Mouse (Mus musculus): ENCODE results near the gene Tor4a. TPM values are rescaled to one million over a fixed set of nuclear protein-coding genes. Genes with fewer than 3 reads are reported as not detected.

Gene Tor4a
- 23.5 and 25.6 TPM in 2 replicates for polyA plus RNA-seq (2015; fragmentation: Nextera tagmentation; extraction: Ambion mirVana)

DNA sequence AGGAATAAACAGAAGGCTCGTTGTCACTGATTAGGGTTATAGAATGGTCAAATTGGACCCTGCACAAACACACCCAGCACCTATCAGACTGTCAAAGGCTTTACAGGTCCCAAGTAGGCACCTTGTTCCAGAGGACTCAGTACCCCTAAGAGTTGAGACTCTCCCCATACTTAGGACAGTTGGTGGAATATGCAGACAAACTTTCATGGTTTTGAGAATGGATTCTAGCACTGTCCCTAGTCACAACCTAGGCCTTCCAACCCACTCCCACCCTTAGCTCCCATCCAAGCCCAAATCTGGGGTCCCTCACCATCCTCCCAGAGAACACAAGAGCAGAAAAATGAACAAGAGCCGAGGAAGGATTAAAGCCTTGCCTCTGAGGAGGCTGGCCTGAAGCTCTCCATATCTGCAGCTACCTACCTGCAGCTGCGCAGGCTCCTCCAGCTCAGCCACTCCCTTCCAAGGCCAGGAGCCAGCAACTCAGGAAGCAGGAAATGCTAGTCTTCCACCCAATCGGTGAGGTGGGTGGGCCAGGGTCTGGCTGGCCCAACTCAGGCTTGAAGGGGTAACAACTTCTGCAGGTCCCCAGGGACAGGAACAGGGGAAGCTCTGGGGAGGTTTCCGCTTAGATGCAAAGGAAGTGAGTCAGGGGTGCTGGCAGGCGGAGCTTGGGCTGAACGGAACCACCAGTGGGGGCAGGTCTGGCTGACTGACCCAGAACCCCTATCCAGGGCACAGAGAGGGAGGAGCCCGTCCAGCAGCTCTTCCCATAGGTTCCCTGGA lies at the start of gene Tor4a:
TSS of gene Tor4a (minus strand) at position 715 of the 783 bp plus-strand sequence.
- DNase-seq (ENCODE audit: low spot score), result peak; percentile 89

DNA sequence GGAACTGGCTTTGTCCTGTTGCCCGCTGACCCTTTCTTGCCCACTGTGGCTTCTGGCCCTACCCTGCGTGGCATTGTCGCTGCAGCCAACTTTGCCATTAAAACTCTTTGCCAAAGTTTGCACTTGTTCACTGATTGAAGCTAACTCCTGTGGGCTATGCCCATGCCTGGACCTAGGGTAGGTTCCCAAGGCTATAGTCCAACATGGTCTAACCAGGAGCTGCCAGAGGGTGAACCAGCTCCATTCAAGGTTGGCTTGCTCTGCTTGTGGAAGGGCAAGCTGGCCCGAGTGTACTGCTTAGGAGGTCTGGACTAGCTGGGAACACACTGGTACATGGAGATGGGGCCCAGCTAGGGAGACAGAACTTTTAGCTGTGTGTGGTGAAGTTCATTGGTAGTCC lies 47.5 kb upstream of the Tor4a start:
- no peak for DNase-seq (ENCODE audit: low spot score)

DNA sequence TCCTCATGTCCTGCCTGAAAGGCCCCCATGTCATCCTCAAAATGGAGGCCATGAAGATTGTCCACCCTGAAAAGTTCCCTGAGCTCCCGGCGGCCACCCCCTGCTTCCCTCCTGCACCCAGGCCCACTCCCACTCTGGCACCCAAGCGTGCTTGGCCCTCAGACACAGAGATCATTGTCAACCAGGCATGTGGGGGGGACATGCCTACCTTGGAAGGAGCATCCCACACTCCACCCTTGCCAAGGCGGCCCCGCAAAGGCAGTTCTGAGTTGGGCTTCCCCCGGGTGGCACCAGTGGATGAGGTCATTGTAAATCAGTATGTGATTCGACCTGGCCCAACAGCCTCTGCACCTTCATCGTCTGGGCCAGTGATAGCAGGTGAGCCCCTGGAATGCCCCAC lies 46.7 kb upstream of the Tor4a start:
- DNase-seq (ENCODE audit: low spot score), result no peak

DNA sequence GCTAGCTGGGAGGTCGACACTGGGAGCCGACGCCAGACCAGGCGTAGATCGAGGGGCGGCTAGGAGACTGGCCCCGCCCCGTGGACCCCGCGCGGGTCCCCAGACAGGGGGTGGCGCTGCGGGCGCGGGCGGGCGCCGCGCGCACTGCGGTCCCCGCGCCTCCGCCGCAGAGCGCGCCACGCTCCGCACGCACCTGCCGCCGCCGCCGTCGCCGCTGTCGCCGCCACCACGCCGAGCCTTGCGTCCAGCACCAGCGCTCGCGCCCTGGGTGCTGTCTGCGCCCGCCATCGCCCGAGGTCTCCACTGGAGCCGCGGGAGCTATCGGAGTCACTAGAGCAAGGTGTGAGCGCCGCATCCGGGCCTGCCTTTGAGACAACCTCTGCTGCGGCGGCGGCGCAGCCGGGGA lies 45.4 kb upstream of the Tor4a start, which contains the start of the genes Rnf208 and Cysrt1:
TSS of gene Rnf208 (plus strand) at position 155 of the 406 bp plus-strand sequence.
TSS of gene Cysrt1 (minus strand) at position 352 of the 406 bp plus-strand sequence.
- DNase-seq (ENCODE audit: low spot score), result peak; percentile 31

DNA sequence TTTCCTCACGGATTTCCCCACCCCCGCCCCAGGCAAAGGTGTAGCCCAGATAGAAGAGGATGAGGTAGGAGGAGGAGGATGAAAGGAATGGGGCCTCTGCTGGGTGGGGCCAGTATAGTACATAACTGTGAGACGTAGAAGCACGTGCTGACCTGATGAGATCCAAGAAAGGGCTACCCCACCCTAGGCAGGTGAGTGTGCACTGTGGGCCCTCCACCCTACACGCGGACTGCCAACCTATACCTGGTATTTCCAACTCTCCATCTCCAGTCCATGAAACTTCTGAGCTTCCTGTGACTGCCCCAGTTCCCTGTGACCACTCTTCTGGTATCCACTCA lies 44.7 kb upstream of the Tor4a start:
- no peak for DNase-seq (ENCODE audit: low spot score)

DNA sequence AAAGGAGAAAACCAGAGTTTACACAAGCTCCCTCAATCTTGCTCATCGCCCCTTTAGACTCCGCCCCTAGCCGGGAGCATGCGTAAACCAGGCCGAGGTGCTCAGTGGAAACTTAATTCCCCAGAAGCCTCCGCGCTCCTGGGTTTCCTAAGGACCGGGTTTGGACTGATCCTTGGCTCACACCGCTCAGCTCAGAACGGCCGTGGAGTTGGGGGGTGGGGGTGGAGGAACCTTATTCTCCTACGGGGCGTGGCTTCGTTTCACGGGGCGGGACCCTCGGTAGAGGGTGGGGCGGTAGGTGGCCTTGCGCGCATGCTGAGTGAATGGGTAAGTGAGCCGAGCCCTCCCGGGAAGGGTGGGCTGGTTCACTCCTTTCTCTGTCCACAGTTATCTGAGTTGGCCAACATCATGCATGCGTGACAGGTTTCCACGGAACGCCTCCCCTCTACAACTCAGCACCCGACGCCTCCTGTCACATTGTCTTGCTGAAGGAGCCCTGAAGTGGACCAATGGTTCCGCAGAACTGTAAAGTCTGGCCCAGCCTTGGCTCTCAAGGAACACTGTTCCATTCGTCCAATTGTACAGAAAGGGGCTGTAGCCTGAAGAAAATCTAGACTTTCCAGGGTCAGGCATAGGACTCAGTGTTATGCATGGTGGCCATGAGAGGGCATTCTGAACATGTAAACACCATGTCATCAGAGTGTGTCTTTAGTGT lies 44.2 kb upstream of the Tor4a start:
- DNase-seq (ENCODE audit: low spot score), result peak; percentile 53

DNA sequence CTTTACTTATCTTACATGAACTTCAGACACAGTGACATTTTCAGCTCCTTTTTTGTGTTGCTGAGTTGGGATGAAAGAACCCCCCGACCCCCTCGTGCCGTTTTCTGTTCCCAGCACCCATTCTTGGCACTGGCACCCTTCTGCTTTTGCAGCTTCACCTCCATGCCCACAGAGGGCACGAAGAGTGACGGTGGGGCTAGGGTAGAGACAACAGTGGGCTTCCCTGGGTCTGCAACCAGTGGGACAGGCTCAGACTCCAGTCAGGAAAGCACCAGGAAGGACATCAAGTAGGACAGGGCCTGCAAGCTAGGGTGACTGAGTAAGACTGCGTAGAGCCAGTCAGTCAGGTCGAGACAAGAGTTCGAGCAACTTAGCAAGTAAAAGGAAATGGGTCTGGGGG lies 43.6 kb upstream of the Tor4a start:
- DNase-seq (ENCODE audit: low spot score), result no peak

DNA sequence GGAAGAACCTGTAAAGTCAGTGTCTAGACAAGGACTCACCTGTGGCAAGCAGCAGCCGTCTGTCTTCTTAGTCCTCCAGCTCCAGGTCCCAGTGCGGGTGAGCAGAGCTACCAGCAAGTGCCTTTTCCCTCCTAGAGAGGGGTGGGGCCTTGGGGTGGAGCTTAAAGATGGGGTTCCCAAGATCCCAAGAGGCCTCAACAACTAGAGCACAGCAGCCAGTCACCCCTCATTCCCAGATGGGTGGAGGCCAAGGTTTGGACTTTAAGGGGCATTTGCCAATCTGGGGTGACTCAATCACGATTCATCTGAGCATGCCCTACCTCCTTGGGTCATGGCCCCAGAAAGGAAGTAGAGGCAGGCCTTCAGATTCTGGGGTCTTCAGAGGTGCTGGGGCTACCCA lies 43.1 kb upstream of the Tor4a start:
- no peak for DNase-seq (ENCODE audit: low spot score)

DNA sequence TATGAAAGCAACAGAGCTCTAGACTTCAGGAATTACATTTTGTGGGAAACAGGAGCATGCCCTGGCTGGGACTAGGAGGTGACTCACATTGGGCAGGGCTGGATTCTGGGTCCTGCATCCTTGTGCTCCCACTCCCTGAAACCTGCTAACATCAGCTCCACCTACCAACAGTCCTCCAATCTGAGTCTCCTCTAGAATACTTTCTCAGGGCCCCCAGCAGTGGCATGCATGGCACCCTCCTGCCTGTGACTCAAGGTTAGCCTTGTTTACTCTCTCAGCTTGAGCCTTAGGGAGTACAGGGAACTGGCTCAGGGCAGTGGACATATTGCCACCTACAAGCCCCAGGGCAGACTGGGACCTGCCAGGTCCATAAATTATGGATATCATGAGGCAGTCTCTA lies 41.4 kb upstream of the Tor4a start:
- DNase-seq (ENCODE audit: low spot score), result no peak

DNA sequence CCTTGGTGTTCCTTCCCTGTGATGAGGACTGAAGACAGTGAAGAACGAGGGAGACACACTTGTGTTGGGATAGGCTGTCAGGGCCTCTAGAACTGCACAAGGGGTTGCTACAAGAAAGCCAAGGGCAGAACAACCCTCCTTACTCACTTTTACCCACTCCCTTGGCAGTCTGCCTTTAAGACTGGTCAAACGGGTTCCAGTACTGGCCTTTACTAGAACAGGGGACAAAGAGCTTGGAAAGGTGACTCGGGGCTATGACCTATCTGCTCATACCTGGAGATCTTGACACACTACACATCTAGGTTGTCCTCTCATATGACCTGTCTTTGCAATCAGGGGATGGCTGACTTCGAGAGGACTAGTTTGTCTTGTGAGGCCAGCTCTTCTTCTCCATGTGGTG lies 40.8 kb upstream of the Tor4a start:
- DNase-seq (ENCODE audit: low spot score), result no peak

DNA sequence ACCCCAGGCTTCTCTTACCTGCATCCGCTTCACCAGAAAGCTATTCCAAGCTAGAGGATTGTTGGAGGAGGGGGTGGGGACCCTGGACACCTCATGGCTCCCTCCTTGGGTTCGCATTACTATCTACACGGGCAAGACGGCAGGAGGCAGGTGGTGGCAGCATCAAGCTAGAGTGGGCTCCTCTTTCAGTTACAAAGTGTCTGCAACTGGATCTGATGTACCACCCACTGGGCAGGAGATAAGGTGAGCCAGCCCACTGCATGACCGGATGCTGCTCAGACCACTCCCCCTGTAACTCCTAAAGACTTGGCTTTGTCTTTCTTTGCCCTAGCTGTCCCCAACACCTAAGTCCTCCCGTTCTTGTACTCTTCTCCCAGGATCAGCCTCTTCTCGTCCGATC lies 39.9 kb upstream of the Tor4a start, which contains the start of gene Rnf224:
TSS of gene Rnf224 (minus strand) at position 174 of the 400 bp plus-strand sequence.
- DNase-seq (ENCODE audit: low spot score), result no peak

DNA sequence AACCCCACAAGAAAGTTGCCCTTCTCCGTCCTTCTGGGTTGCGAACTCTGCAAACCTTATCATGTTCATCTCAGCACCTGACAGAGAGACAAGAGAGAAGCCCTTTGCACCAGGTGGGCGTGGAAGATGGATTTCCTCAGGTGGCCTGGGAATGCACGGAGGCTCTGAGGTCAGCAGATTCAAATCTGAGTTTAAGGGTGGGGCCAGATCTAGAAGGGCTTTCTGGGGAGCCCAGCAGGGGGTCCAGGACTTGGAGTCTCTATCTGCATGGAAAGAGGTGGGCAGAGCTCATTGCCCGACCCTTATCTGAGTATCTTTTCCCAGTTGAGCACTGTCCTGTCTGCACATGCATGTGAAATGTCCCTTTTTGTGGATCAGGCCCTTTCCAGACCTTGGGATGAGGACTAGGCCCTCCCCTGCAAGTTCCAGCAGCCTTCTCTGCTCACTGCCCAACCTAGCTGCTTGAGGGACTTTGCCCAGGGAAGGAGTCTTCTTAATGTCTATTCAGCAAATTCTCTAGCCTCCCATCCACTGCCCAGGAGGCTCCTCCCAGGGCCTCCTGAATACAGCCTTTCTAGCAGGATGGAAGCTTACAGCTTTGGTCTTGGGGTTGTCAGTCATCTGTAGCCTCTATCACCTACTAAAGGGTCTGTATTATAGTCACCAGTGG lies 38.0 kb upstream of the Tor4a start:
- DNase-seq (ENCODE audit: low spot score), result no peak

DNA sequence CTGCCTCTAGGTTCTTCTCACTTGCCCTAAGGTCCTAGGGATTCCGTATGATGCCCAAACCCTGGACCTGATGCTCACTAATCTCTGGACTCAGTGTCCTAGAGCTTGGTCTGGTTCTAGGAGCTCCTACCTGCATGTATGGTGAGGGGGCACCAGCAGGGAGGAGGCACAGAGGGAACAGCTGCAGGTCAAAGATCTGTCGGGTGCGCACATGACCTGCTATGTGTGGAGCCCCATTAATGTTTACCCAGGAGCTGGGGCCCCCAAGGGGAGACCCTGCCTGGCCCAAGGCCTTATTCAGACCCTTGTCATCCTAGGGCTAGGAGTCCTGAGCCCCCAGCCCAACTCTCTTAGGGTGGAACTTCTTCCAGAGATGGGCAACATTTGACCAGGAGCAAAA lies 37.4 kb upstream of the Tor4a start, which contains the start of gene Slc34a3:
TSS of gene Slc34a3 (minus strand) at position 315 of the 400 bp plus-strand sequence.
- DNase-seq (ENCODE audit: low spot score), result no peak

DNA sequence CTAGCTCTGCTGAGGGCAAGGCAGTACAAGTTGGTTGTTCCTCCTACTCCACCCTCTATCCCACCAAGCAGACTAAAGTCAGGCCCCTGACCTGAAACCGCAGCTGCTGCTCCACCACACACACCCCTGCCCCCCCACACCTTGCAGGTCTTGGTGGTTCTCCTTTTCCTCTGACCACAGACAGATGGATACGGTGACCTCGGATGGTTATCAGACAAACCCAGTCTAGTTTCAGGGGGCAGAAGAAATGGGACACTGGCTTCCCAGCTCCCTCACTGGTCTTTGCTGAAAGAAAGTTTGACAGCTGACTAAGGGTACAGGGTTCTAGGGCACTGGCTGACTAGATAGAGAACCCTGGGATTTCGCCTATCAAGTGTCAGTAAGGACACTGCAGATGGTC lies 36.7 kb upstream of the Tor4a start:
- DNase-seq (ENCODE audit: low spot score), result no peak

DNA sequence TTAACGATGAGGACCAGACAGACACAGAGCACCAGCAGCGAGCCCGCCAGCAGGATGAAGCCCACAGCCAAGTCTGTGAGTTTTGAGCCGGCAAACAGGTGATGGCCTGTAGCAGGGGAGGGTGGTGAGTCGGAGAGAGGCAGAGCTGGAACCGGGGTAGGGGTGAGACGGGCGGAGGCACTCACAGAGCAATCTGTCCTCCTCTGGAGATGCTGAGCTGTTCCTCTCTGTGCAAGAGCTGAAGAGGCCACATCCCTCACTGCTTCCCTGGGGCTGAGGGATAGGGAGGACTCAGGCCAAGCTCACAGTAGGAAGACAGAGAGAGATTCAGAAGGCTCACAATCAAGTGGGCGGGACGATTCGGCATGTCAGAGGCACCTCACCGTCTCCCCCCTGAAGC lies 34.4 kb upstream of the Tor4a start:
- no peak for DNase-seq (ENCODE audit: low spot score)

DNA sequence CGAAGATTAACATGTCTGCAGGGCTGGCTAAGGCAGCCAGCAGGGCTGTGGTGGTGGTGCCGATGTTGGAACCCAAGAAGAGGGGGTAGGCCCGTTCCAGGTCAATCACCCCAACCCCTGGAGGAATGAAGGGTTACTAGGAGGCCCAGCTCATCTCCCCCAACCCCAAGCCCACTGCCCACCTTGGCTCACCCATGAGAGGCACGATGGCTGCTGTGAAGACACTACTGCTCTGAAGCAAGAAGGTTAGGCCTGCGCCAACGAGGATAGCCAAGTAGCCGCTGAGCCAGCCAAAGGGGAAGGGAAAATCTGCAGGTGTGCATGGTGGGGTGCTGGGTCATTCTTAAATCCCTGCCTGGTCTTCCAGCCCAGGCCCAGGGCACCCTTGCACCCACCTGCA lies 33.9 kb upstream of the Tor4a start:
- DNase-seq (ENCODE audit: low spot score), result no peak

DNA sequence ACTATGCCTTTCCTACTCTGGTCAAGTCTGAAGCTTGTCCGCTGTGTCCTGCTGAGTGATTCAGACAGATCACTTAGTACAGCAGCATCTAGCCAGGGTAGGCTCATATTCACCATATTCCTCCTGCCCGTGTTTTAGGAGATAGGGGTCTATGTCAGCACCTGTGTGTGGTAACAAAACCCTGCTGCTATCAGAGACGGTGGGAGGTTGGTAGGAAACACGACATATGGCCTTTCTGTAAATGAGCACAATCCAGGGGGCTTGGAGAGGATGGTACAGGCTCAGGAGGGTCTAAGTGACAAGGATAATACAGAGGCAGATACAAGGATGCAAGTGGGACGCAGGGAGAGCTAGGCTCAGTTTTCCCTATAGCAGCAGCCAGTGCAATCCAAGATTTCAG lies 32.9 kb upstream of the Tor4a start:
- no peak for DNase-seq (ENCODE audit: low spot score)

DNA sequence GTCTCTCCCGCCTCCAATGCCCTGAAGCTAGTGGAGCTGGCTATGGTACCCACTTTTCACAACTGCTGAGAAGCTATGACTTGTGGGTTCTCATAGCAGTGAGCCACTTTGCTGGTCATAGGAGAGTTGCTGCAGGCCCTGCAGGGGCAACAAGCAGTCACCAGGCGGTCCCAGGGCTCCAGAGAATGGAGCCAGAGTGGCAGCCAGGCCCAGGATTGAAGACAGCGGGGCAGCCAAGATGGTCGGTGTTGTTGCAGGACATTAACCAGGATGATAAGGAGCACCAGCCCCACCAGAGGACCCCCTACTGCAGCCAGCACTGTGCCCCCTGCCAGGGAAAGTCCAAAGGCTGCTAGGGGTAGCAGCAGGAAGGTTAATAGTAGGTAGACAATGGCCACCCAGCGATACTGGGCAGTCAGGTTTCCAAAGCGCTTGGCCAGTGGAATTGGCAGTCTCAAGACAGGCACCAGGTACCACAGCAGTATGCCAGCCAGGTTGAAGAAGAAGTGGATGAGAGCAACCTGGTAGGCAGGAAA lies 32.4 kb upstream of the Tor4a start:
- no peak for DNase-seq (ENCODE audit: low spot score)

DNA sequence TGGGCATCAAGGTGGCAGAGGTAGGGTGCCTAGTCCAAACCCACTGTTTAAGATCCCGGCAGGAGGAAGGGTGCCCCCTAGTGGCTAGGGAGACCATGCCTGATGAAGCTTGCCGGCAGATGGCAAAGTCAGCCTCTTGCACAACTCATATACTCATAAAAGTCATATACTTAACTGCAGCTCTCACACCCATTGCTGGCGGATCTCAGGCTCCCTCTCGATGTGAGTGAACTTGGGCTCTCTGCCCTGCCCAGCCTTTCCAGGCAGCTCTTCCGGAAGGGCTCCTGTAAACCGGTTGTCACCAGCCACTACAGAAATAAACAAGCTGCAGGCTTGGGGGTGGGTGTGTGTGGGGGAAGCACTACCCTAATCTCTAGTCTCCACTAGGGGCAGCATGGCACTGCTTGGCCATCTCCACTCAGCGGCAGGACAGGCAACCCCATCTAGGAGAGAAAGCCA lies 31.8 kb upstream of the Tor4a start:
- peak; percentile 91 for DNase-seq (ENCODE audit: low spot score)

DNA sequence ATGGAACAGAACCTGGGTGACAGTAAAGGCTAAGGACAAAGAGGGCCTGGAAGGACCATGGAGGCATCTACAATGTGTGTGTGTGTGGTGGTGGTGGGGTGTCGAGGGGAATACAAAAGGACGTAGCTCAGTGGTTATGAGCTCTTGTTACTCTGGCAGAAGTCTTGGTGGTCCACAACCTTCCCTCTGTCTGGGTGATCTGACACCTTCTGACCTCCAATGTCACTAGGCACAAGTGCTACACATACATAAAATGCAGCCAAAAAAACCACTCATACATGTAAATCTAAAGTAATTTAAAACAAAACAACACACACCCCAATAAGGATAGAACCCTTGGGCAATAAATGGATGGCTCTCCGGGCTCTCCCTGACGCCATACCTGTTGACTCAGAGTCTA lies 30.7 kb upstream of the Tor4a start:
- no peak for DNase-seq (ENCODE audit: low spot score)

DNA sequence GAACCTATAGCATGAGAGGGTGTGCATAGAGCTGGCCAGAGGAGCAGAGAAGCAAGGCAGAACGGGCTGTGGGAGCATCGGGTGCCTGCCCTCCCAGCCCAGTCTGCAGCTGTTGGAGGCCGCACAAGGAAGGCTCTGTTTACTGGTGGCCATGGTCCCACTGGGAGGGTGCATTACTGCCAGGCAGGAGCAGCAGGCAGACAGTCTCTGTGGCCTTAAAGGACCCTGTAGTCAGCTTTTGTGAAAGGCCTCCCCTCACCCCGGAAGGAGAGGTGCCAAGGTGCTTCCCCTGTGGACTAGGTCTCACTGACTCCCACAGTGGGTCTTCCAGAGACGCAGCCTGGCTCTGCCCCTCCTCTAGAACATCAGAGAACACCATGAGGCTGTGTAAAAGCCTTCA lies 30.2 kb upstream of the Tor4a start:
- DNase-seq (ENCODE audit: low spot score), result no peak

Measured in thymus, postnatal 0 days (tissue).